Mouse (Mus musculus): Measurements from ENCODE around the gene Zbtb34.

Zbtb34 gene

DNA sequence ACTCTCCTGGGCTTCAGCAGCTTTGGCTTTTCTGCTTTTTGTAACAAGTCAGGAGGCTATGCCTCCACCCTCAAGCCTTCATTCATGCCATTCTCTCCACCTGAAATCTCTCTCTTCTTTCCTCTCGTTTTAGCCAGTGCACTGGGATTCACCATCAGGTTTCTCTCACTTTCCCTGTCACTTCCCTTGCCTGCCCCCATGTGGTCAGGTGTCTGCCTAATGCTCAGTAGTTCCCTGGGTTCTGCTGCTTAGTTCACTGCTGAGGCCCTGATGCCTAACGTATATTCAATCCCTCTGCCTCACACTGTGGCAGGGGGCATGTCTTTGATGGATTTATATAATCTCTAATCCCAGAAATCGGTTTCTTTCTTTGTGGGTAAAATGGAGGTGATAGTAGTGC is 29.9 kb downstream of the Zbtb34 start:
- peak; percentile 17 for DNase-seq (ENCODE audit: low read depth, low spot score)

DNA sequence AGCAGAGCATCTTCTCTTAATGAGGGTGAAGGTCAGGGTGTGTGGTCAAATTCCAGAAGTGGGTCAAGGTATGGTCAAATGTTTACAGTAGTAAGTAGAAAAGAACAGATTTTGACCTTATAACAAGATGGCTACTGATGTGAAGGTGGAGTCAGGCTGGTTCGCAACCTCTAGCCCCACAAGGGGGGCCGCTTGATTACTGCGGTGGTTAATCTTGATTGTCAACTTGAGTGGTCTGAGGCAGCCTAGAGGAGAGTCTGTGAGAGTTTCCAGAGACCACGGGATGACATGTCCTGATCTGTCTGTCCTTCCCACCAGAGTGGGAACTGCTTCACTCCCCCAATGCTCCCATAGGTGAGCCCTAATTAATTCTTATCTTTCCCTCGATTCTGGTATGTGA is 30.6 kb downstream of the Zbtb34 start:
- no peak for DNase-seq (ENCODE audit: low read depth, low spot score)

DNA sequence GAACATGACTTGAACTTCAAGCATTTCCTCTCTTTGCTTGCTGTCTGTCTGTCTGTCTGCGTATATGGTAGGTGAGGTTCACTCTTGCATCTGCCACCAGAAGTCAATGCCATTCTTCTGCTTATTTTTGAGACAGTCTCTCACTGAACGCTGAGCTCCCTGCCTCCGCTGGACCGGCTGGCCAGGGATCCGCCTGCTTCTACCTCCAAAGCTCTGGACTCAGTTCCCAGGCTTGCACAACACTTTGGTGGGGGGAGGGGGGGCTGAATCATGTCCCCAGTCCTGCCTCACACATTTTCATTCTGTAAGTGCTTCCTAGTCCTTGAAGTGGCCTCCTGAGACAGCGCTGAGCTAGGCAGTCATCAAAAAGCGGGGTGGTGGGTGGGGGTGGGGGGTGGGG is 32.0 kb downstream of the Zbtb34 start:
- no peak for DNase-seq (ENCODE audit: low read depth, low spot score)

DNA sequence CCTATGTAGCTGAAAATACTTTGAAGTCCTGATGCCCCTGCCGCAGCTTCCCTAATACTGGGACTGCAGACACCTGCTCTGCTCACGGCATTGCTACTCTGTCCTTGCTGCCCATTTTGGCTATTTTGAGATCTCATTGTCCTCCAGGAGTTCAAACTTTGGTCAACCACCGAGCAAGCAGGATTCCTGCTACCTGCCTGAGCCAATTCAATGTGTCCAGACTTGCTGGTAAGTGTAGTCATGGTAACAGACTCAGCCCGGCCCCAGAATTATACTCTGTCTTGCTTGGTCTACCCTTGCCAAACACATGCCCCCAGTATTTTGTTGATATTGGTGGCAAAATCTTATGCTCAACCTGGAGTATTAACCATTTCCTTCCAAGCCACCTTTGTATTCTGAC is 34.1 kb downstream of the Zbtb34 start:
- no peak for DNase-seq (ENCODE audit: low read depth, low spot score)

DNA sequence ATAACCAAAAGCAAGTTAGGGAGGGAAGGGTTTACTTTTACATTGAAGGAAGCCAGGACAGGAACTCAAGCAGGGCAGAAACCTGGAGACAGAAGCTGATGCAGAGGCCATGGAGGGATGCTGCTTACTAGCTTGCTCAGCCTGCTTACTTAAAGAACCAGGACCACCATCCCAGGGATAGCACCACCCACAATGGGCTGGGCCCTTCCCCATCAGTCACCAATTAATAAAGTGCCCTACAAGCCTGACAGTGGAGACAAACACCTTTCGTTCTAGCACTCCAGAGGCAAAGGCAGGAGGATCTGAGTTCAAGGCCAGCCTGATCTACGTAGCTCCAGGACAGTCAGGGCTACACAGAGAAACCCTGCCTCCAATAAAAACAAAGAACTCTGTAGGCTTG is 36.1 kb downstream of the Zbtb34 start:
- DNase-seq (ENCODE audit: low read depth, low spot score): no peak

DNA sequence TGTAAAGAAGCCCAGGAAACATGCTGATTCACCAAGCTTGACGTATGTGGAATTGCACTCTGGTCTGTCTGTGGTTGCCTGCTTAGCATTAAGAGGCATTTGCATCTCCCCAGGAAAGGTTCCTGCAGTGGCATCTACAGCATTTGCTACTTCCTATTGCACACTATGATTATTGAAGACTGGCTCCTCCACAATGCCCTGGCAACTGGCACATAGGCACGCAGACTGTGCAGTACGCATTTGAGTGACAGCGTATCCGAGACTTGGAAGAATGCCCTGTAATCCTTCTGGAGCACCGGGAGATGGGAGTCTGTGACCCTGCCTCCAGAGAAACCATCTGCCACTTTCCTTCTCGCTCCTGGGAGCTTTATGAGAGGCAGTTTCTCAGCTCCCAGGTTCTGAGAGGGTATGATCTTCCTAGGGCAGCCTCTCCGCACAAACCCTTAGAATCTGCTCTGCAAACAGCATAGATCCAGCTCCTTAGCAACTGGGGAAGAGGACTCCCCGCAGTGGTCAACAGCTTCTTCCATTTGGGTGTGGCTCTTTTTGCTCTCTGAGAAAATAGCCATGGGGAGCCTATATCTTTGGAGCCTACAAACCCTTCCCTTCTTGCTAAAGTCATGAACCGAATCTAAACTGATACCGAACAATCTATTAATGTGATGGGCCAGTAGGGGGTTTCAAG is 37.0 kb downstream of the Zbtb34 start:
- peak; percentile 73 for DNase-seq (ENCODE audit: low read depth, low spot score)

DNA sequence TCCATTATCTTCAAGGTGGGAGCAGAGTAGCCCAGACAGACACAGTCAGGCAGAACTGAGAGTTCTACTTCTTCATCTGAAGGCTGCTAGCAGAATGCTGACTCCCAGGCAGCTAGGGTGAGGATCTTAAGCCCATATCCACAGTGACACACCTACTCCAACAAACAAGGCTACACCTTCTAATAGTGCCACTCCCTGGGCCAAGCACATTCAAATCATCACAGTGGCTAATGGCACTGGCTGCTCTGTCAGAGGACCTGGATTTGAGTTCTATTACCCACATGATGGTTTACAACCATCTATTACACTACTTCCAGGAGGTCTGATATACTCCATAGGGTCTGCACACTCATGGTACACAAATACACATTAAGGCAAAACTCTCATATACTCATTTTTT is 38.1 kb downstream of the Zbtb34 start:
- no peak for DNase-seq (ENCODE audit: low read depth, low spot score)

DNA sequence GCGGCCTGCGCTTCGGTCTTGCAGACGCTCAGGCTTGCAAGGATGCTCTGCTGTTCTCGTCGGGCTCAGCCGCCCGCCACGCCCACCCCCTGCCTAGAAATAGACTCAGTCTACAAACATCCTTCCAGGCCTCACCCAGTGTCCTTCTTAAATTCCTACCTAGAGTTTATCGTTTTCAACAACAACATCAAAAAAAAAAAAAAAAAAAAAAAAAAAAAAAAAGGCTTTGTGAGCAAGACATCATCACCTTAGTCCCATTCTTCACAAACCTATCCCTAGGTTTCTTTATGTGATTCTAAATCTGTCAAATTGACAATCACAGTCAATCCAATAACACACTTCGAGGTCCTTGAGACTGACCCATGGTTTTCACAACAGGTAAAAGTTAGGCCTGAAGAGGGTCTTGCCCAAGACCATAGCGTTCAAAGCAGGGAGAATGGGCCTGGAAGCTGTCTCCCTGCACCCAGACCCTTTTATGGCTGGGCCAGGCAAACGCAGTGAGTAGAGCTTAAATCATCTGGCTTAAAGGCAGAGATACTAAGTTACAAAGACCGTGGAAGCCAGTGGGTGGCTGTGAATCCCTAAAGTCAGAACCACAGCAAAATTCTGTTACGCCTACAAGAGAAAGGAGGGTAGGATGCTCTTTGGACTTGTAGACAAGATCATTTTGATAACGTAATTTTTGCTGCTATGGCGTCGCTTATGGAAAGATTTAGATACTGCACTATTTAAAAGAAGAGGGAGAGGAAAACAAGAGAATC is 59.3 kb downstream of the Zbtb34 start:
- DNase-seq (ENCODE audit: low read depth, low spot score): no peak

DNA sequence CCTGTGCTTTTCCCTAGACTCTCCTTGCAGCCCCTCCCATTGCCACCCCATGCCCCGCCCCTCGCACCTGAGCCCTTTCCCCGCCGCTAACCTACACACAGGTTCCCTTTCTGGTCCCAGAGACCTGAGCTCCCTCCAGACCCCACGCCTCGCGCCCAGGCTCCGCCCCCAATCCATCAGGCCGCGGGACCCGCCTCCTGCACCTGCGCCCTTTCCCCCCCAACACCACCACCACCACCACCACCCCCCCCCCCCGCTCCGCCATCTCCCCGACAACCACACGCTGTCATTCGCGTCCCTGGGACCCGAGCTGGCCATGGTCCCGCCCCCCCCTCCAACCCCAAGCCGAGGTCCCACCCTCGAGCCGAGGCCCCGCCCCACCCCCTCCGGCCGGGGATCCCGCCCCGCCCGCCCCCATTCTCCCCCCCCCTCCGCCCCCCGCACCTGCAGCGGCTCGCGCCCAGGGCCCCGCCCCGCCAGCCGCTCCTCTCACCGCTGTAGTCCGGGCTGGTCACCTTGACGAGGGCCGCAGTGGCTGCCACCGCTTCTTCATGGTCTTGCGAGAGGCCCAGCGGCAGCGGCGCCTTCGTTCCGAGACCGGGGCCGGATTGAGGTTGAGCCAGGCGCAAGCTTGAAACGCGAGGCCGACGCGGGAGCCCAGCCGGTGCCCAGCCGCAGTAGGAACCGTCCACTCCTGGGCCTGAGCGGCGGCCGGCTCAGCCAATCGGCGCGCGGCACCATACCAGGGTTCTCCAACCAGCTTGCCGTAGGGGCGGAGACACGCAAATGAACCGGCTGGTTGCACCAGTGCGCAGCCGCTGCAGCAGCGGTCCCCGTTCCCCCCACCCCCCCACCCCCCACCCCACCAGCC is 60.1 kb downstream of the Zbtb34 start, which contains the start of gene Ralgps1:
Gene Ralgps1, minus strand, starts transcription at position 710 of the 871 bp plus-strand sequence.
- peak; percentile 92 for DNase-seq (ENCODE audit: low read depth, low spot score)

DNA sequence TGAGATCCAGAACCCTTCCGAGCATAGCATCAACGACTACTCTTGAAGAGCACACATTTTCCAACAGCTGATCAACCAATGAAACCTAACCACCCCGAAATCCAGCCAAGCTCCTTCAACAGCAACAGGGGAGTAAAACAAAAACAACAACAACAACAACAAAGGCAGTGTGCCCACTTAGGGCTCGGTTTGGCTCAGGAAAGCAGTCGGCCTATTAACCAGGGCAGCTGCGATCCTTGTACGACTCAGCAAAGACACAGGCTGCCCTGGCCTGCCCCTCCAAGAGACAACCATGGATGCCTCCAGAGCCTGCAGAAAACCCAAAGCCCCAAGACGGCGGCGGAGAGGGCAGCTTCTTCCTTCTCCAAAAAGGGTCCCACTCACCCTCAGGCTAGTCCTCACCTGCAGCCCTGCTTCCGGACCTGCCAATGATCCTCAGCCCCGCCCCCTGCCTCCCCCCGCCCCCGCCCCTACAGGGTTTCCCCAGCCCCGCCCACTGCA is 60.8 kb downstream of the Zbtb34 start:
- no peak for DNase-seq (ENCODE audit: low read depth, low spot score)

DNA sequence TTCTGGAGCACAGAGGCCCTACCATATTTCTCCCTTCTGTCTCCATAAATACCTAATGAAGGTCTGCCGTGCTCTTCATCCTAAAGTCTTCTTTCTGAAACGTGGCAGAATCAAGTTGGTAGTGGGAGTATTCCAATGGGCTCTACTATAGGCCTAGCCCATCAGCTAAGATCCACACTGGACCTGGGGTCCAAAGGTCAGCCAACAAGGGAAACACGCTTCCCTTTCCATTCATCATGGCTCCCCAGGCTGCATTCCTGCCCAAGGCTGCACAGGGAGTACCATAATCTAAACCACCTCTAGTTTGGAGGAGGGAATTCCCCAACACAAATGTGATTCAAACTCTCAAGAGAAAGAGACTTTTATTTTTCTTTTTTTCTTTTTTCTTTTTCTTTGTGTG is 61.7 kb downstream of the Zbtb34 start:
- no peak for DNase-seq (ENCODE audit: low read depth, low spot score)

DNA sequence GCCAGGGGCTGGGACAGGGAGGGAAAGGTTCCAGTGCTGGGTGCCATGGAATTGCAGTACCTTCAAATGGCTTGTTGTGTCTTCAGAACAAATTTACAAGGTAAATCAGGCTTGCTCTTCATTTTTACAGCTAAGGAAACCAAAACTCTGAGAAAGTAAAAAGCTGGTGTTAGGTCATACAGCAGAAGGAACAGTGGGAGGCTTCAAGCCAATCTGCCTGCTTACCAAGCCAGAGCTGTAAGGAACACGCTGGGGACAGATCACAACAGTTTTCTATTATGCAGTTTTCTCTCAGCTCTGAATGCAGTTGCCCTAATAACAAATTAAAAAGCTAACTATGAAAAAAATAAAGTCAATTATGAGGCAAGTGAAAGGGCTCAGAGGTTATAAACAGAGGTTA is 62.6 kb downstream of the Zbtb34 start:
- no peak for DNase-seq (ENCODE audit: low read depth, low spot score)

DNA sequence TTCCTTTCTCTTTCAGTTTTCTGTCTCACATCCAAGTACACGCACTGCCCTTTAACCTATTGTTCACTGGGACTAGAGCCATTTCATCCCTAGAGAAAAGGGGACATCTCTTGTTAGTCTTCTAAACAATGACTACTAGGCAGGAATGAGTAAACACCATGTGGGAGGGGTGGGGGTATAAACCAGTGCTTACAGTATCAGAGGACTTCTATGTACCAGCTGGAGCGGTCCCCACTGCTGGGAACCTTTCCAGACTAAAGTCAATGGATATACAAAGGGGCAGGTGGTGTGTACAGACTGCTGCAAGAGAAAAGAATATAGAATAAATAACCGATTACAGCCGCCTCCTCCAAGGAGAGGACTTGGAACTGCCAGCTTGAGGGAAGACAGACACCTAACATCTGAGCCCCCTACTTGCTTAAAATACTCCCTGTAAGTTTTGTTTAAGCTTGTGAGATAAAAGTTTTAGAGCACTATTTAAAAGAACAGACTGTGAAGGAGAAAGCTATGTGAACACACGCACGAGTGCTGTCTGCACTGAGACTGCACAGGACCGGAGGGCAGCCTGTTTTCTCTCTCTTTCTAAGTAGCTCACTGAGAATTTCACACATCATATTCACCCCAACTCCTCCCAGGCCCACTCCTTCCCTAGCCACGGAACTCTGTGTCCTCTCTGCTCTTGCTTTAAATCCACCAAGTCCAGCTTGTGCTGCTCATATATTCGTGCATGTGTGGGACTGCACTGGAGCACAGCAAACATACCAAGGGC is 65.2 kb downstream of the Zbtb34 start:
- DNase-seq (ENCODE audit: low read depth, low spot score): no peak

DNA sequence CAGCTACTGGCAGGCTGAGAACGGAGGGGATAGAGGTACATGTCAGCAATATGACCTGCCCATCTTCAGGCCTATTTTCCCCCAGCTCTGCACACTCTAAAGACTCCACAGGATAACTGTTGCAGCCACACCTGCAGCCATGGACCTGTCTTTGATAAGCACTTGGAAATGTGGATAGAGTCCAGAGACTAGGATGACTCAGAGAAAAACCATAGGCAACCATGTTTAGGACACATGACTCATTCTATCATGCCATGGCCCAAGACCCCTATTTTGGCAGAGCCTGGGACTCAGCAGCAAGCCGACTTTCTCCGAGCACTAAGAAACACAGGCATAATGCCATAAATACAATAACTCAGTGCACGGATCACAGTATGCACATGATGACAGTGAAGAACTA is 66.5 kb downstream of the Zbtb34 start:
- no peak for DNase-seq (ENCODE audit: low read depth, low spot score)

DNA sequence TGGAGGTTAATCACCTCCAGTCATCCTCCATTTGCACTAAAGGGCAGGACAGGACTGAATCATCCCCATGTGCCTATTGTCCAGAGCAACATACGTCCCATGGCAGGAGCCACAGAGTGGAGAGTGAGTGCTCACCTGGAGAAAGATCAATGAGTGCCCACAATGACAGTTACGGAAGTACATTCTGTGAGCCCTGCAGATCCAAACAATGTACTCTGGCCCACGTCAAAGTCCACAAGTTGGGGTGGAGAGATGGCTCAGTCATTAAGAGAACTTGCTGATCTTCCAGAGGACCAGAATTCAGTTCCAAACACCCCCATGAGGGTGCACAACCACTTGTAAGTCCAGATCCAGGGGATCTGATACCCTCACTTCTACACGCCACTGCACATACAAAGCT is 67.2 kb downstream of the Zbtb34 start:
- DNase-seq (ENCODE audit: low read depth, low spot score): no peak

DNA sequence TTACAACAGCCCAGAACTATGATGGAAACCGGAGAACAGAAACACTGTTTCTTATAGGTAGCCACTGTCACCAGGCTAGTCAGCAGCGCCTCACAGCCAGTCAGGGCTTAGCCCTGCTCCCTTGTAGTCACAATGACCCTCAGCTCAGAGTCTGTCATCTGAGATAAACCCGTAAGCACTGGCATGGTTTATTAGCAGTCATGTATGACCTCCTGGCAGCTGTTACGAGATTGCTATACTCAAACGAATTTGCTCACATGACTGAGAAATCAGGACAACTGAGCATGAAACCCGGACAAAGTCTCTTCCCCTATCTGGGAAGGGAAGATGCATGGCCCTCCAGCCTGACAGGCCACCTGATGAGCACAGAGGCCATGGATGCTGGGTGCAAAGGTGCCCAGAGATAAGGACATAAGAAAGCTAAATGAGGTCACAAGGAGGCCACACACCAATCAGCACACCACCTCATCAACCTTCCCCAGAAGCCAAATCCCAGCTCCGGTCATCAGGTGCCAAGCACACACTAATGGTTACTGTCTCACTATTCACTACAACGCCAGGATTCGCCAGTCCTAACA is 69.9 kb downstream of the Zbtb34 start:
- peak; percentile 45 for DNase-seq (ENCODE audit: low read depth, low spot score)

DNA sequence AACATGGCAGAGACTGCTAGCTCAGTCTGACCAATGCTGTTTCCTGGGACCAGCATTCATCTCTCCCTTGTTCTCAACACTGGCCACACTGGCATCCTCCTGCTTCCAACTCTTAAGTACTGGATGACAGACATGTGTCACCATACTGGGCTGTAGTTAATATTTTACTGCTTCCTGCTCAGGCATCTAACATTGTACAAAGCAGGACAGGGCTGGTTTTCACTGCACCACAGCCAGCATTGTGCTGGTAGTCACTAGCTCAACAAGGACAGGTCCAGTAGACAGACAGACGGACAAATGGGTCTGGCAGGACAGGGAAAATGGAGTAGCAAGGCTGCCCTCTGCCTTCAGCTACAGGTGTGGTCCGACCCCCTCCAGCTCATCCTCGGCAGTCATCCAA is 70.6 kb downstream of the Zbtb34 start:
- DNase-seq (ENCODE audit: low read depth, low spot score): no peak

DNA sequence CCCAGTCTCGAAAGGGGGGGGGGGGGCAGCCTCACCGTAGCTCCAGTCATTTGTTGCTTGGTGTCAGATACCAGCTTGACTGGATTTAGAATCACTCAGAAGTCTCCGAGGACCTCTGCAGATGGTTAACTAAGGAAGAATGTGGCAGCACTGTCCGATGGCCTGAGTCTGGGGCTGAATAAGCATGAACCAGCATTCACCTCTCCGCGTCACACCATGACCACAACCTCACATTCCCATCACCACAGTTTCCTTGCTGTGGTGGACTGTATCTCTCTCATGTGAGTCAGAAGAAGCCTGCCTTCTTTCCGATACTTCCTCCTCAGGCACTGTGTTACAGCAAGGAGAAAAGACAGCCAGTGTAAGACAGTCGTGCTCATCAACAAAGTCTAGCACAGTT is 71.9 kb downstream of the Zbtb34 start:
- no peak for DNase-seq (ENCODE audit: low read depth, low spot score)

DNA sequence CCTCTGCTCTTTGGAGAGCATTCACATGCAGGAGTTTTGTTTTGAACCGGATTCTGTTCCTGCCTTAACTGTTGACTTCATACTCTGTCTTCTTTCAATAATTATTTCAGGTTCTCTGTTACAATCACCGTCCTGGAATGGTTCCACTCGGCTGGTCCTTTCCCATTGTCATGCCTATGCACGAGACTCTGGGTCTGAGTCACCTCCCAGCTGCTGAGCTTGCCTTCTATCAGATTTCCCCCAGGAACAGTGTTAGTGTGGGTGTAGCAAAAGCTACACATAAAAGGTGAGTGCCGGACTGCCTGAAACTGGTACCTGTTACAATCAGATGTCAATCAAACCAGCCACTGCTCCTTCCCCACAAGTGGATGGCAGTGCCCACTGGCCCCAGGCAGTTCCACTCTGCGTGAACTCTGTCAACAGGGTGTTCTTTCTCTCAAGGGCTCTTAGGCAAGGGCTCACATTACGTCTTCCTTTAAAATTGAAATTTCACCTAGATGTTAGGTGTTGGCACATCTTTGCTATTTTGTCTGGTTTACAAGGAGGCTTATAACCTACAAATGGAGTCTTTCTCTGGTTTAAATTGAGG is 73.8 kb downstream of the Zbtb34 start:
- no peak for DNase-seq (ENCODE audit: low read depth, low spot score)

Data from retina, postnatal 7 days (tissue).